Mouse (Mus musculus) limb, embryonic 12.5 days (tissue): ENCODE results near the gene Tnrc6b. TPM values are rescaled to one million over a fixed set of nuclear protein-coding genes. Genes with fewer than 3 reads are reported as not detected.
"Not testable (repeated sequence)": the region's sequence is repeated elsewhere in the genome, so short reads cannot be mapped to it uniquely, and the experiment has no call there.

Experiments
- ATAC-seq: fragments of 200-750 bp; cut with Nextera tagmentation; 2 replicates; pipeline ENCODE4 v1.8.0; 2017; ENCODE audit warnings: low read depth, moderate TSS enrichment; ENCODE audit not compliant: insufficient number of reproducible peaks, insufficient read depth, low FRiP score, low TSS enrichment
- H3K27ac ChIP-seq: fragments of 300-500 bp; sonication (generic); 2 replicates; pipeline ENCODE4 v1.5.1; 2016; ENCODE audit warnings: mild to moderate bottlenecking, moderate library complexity
- H3K27me3 ChIP-seq: fragments of 300-500 bp; sonication (generic); 2 replicates; pipeline ENCODE4 v1.6.1; 2016; ENCODE audit warnings: mild to moderate bottlenecking, moderate library complexity
- H3K36me3 ChIP-seq: fragments of 300-500 bp; sonication (generic); 2 replicates; pipeline ENCODE4 v1.6.1; 2016; ENCODE audit warnings: mild to moderate bottlenecking, moderate library complexity
- H3K4me1 ChIP-seq: fragments of 300-500 bp; sonication (generic); replicated peaks from 2 replicates; pipeline ENCODE4 v1.6.1; 2016
- H3K4me2 ChIP-seq: fragments of 300-500 bp; sonication (generic); 2 replicates; pipeline ENCODE4 v1.6.1; 2016; ENCODE audit warnings: mild to moderate bottlenecking, moderate library complexity
- H3K4me3 ChIP-seq: fragments of 300-500 bp; sonication (generic); replicated peaks from 2 replicates; pipeline ENCODE4 v1.5.1; 2016; ENCODE audit warnings: mild to moderate bottlenecking
- H3K9ac ChIP-seq: fragments of 300-500 bp; sonication (generic); replicated peaks from 2 replicates; pipeline ENCODE4 v1.6.1; 2016; ENCODE audit warnings: mild to moderate bottlenecking, moderate library complexity
- H3K9me3 ChIP-seq: fragments of 300-500 bp; sonication (generic); 2 replicates; pipeline ENCODE4 v1.6.1; 2016; ENCODE audit warnings: mild to moderate bottlenecking, moderate library complexity
- WGBS: fragments of 180-500 bp; shearing (Covaris S2); methylation state at CpG from one replicate; pipeline ENCODE4 v1.1.7; 2016; 5-methylcytosine and 5-hydroxymethylcytosine counted together
- polyA plus RNA-seq: library from polyadenylated mRNA; unstranded; fragments of >200 nt; fragmentation: Nextera tagmentation; extraction: Ambion mirVana; gene quantifications from 2 replicates; pipeline ENCODE4 v1.2.1, GENCODE M21; 2016

Gene Tnrc6b
- polyA plus RNA-seq, 1 experiment from 2014 or later: 41.0 TPM

DNA sequence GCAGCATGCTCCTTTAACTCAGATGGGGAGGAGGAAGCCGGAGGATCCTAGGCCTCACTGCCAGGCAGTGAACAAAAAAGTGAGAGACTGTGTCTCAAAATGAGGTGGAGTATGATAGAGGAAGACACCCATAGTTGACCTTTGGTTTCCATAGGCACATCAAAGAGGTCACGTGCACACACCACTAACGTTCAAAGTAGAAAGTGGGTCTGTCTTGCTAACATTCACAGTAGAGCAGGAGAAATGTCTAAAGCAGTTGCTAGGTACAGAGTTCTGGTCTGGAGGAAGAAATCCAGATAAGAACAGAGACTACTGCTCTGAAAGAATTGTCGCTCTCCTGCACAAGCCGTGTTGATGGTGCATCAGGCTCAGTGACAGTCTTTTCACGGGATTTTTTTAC lies 10.7 kb downstream of the Tnrc6b start:
- H3K9ac ChIP-seq: no peak overlapping the region
- no peak overlapping the region for H3K4me2 ChIP-seq
- H3K27ac ChIP-seq: no peak overlapping the region
- no peaks in the 10 kb centered on the region for H3K9me3 ChIP-seq
- 77% methylated on average over 6 of the region's 6 CpGs for WGBS
- 0 out of 2 replicates have a peak, but pooled peaks cover 4% of the 10 kb centered on the region for H3K4me1 ChIP-seq
- H3K36me3 ChIP-seq: no peaks in the 10 kb centered on the region
- H3K4me3 ChIP-seq: no peak overlapping the region
- no peaks in the 10 kb centered on the region for H3K27me3 ChIP-seq
- ATAC-seq: no peak

DNA sequence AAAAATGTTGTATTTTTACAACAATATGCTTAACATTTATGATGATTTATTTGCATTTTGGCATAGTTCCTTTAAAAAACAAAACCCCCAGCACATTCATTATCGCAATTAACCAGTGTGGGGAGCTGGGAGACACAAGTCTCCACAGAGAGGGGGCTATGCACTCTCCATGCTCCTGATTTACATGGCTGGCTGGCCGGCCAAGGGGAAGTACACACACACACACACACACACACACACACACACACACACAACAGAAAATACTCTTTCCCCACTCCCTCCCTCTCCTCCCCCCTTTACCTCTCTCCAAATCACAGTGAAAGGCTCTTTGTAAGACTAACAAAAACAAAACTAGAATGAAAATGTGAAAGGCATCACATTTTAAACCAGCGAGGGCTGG lies 11.3 kb downstream of the Tnrc6b start:
- H3K4me3 ChIP-seq: no peak overlapping the region
- H3K9me3 ChIP-seq: no peaks in the 10 kb centered on the region
- 74% methylated on average over 3 of the region's 3 CpGs for WGBS
- H3K9ac ChIP-seq: no peak overlapping the region
- ATAC-seq: no peak
- no peaks in the 10 kb centered on the region for H3K27me3 ChIP-seq
- no peaks in the 10 kb centered on the region for H3K36me3 ChIP-seq
- peak overlapping the region; percentile 70; the same call in 1 of the 2 replicates for H3K27ac ChIP-seq
- 0 out of 2 replicates have a peak, but pooled peaks cover 4% of the 10 kb centered on the region for H3K4me1 ChIP-seq
- no peak overlapping the region for H3K4me2 ChIP-seq

DNA sequence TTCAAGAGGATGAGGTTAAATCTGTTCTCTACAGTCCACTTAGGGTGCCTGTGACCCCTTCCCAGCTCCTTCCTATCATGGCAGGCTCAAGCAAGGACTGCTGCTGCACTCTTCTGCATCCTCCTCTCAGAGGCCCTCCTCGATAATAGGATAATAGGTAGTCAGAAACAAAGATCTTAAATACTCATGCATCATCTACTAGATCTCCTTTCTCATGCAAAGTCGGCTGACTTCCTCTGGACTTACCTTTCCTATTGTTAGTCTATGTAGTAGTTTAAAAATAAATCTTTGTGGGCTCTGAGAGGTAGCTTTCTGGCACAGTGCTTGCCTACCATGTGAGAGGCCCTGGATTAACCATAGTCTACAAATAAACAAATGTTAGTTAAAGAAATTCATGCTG lies 18.4 kb downstream of the Tnrc6b start:
- Histone ChIP-seq H3K4me1 (no peaks in the 10 kb centered on the region), H3K9me3 (no peaks in the 10 kb centered on the region), H3K36me3 (no peaks in the 10 kb centered on the region), H3K9ac (no peak overlapping the region), H3K27ac (no peak overlapping the region), H3K4me3 (no peak overlapping the region), H3K27me3 (no peaks in the 10 kb centered on the region), H3K4me2 (no peak overlapping the region)
- WGBS: 72% methylated on average over 2 of the region's 2 CpGs
- no peak for ATAC-seq

DNA sequence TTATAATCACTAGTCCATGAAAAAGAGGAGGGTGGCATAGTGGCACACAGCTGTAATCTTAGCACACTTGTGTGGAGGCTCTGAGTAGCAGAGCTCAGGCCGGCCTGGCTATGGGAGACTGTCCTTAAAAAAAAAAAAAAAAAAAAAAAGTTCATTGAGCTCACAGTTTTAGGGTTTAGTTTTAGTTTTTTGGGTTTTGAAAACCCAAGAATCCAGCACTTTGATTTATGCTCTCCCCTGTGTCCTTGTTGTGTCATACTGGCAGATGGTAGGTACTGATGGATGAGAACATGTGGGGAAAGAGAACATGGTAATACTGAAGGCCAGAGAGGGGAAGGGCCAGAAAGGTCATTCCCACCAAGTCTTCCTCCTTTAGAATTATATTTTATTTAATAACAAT lies 19.9 kb downstream of the Tnrc6b start:
- Histone ChIP-seq H3K9ac (no peak overlapping the region), H3K27me3 (no peaks in the 10 kb centered on the region), H3K27ac (no peak overlapping the region), H3K9me3 (no peaks in the 10 kb centered on the region), H3K4me1 (no peaks in the 10 kb centered on the region), H3K4me2 (no peak overlapping the region), H3K36me3 (no peaks in the 10 kb centered on the region), H3K4me3 (no peak overlapping the region)
- ATAC-seq: no peak
- WGBS: 80% methylated on average over 1 of the region's 1 CpGs

DNA sequence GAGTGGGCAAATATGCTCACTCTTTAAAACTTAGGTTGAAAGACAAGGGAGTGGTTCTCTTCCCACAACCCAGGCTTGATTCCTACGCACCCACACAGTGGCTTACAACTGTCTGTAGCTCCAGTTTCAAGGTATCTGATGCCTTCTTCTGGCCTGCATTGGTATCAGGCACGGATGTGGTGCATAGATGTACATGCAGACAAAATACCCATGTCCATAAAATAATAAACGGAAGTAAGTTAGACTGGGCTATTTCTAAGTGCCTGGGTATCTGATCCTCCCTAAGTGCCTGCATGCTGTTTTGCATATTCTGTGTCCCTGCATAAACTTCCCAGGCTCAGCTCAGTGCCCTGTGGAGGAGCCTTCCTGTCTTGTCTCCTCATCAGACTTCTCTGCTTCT lies 20.4 kb downstream of the Tnrc6b start:
- H3K27ac ChIP-seq: no peak overlapping the region
- ATAC-seq: no peak
- H3K9ac ChIP-seq: no peak overlapping the region
- H3K27me3 ChIP-seq: no peaks in the 10 kb centered on the region
- no peaks in the 10 kb centered on the region for H3K4me1 ChIP-seq
- H3K4me3 ChIP-seq: no peak overlapping the region
- no peaks in the 10 kb centered on the region for H3K9me3 ChIP-seq
- 86% methylated on average over 3 of the region's 3 CpGs for WGBS
- H3K36me3 ChIP-seq: no peaks in the 10 kb centered on the region
- H3K4me2 ChIP-seq: no peak overlapping the region

DNA sequence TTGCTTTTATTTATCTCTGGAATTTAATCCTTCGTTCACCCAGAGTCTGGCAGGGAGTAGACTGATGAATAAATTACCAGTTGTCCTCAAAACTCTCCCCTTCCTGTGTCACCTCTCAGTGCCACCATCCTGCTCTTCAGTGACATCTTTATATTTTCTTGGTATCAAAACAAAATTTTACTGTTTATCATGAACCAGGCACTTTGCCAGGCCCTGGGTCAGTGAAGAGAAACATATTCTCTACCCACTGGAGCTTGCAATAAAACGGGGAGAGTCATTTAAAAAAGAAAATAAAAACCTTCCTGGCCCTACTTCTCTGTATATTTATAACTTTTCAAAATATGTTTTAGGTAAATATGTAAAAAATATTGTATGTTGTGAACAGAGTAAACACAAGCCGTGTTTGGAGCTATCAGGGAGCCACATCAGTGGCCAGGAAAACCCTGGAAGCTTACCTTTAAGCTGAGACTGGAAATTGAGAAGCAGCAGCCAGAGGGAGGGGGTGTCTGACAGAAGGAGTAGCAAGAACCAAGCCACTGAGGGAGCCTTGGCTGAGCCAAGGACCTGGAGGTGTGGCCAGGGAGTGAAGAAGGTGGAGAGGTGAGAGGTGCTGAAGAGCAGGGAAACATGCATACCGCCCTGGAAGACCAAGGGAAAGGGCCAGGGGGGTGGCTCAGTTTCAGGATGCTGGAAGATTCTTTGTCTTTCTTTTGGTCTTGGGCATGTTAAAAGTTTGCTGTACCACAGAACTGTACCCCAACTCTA lies 21.3 kb downstream of the Tnrc6b start:
- no peak overlapping the region for H3K9ac ChIP-seq
- no peak overlapping the region for H3K27ac ChIP-seq
- no peak overlapping the region for H3K4me2 ChIP-seq
- H3K36me3 ChIP-seq: no peaks in the 10 kb centered on the region
- no peaks in the 10 kb centered on the region for H3K27me3 ChIP-seq
- no peaks in the 10 kb centered on the region for H3K4me1 ChIP-seq
- no peak overlapping the region for H3K4me3 ChIP-seq
- H3K9me3 ChIP-seq: no peaks in the 10 kb centered on the region
- no peak for ATAC-seq
- 53% methylated on average over 4 of the region's 4 CpGs for WGBS

DNA sequence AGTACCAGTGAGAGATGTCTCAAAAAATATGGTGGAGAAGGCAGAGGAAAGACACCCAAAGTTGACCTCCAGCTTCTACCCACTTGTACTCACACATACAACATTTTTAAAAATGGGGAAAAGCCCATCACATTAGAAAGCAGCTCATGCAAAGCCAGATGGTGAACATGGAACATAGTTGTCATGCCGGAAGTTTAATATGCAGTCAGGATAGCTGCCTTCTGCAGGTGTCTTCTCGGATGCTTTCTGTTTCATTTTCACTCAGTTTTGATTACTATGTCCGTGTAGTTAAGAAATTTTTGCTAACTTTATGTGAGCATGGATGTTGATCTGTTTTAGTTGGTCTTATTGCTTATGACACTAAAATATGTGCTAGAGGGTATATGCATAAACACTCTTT lies 24.2 kb downstream of the Tnrc6b start:
- Histone ChIP-seq H3K9ac (no peak overlapping the region), H3K4me3 (no peak overlapping the region), H3K36me3 (no peaks in the 10 kb centered on the region), H3K9me3 (no peaks in the 10 kb centered on the region), H3K27me3 (no peaks in the 10 kb centered on the region), H3K4me2 (no peak overlapping the region), H3K4me1 (no peaks in the 10 kb centered on the region), H3K27ac (no peak overlapping the region)
- no peak for ATAC-seq
- 88% methylated on average over 3 of the region's 3 CpGs for WGBS

DNA sequence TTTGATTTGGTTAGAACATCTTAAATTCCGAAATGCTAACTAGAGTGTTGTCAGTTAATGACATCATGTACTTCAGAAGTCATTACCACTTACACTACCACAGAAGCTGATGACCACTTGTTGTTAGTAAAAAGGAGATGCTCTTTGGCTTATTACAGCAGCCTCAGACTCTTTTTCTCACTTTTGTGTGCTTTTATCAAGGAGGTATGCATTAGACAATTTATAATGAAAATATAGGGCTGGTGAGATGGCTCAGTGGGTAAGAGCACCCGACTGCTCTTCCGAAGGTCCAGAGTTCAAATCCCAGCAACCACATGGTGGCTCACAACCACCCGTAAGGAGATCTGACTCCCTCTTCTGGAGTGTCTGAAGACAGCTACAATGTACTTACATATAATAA lies 24.6 kb downstream of the Tnrc6b start:
- not testable (repeated sequence) for H3K4me3 ChIP-seq, H3K4me2 ChIP-seq, H3K36me3 ChIP-seq, H3K4me1 ChIP-seq, H3K9me3 ChIP-seq, H3K27me3 ChIP-seq, H3K27ac ChIP-seq, ATAC-seq, H3K9ac ChIP-seq
- 89% methylated on average over 4 of the region's 4 CpGs for WGBS

DNA sequence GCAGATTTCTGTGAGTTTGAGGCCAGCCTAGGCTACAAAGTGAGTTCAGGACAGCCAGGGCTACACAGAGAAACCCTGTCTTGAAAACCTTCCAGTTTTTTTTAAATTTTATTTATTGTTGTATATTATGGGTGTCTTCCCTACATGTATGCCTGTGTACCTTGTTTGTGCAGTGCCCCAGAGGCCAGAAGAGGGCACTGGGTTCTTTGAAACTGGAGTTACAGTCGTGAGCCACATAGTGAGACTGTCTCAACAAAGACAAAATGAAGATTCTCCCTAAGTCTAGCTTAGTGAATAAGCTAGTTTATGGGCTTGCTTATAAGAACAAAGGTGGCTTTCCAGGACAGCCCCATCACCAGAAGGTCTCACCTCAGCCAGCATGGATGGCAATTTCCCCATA lies 25.4 kb downstream of the Tnrc6b start:
- WGBS: 36% methylated on average over 1 of the region's 1 CpGs
- ATAC-seq: no peak

DNA sequence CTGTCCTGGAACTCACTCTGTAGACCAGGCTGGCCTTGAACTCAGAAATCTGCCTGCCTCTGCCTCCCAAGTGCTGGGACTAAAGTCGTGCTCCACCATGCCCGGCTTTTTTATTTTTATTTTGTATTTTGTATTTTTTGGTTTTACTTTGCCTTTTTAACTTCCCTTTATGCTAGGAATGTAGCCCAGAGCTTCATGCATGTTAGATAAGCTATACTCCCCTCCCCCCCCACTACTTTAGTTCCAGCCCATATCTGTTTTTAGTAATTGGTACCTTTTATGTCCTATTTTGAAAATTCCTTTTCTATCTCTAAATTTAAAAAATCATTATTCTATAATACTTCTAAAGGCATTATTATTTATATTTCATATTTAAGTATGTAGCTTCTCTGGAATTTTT lies 27.1 kb downstream of the Tnrc6b start:
- H3K27ac ChIP-seq: no peak overlapping the region
- H3K4me1 ChIP-seq: no peaks in the 10 kb centered on the region
- no peak overlapping the region for H3K9ac ChIP-seq
- ATAC-seq: no peak
- H3K9me3 ChIP-seq: no peaks in the 10 kb centered on the region
- H3K27me3 ChIP-seq: no peaks in the 10 kb centered on the region
- 96% methylated on average over 2 of the region's 2 CpGs for WGBS
- H3K4me3 ChIP-seq: no peak overlapping the region
- H3K4me2 ChIP-seq: no peak overlapping the region
- no peaks in the 10 kb centered on the region for H3K36me3 ChIP-seq

More for the DNA sequence above, 25.4 kb downstream of the Tnrc6b start:
- Histone ChIP-seq H3K27me3 (no peaks in the 10 kb centered on the region), H3K36me3 (no peaks in the 10 kb centered on the region), H3K4me1 (no peaks in the 10 kb centered on the region), H3K4me3 (no peak overlapping the region), H3K4me2 (no peak overlapping the region), H3K27ac (no peak overlapping the region), H3K9me3 (no peaks in the 10 kb centered on the region), H3K9ac (no peak overlapping the region)

DNA sequence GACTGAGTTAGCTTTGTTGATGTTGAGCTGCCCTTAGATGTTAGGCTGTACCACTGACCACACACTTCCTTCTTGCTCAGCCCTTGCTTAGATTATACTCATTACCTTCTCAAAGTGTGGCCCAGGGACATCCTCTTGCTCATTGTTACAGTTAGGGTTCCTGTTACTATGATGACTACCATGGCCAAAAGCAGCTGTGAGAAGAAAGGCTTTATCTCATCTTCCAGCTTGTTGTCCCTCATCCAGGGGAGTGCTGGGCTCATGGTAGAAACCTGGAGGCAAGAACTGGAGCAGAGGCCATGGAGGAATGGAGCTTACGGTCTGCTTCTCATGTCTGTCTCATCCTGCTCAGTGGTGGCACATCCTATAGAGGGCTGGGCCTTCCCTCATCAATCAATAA lies 28.9 kb downstream of the Tnrc6b start:
- Histone ChIP-seq H3K27me3 (no peaks in the 10 kb centered on the region), H3K4me2 (no peak overlapping the region), H3K36me3 (no peaks in the 10 kb centered on the region), H3K4me1 (no peaks in the 10 kb centered on the region), H3K27ac (no peak overlapping the region), H3K9ac (no peak overlapping the region), H3K9me3 (no peaks in the 10 kb centered on the region), H3K4me3 (no peak overlapping the region)
- 84% methylated on average over 1 of the region's 1 CpGs for WGBS
- ATAC-seq: no peak

DNA sequence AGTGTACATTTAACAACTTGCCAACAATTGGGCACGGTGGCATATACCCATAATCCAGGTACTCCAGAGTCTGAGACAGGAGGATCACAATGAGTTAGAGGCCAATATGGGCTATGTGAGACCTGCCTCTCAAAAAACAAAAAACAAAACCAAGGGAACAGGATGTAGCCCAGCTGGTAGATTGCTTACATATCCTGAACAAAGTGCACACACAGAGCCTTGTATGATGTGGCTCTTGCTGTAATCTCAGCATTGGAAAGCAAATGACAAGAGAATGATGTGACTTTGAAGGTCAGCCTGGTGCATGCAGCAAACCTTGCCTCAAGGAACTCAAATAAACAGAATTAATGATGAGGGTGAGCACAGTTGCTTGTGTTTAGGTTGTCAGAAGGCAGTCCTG lies 30.7 kb downstream of the Tnrc6b start:
- Histone ChIP-seq H3K4me2 (no peak overlapping the region), H3K9ac (no peak overlapping the region), H3K36me3 (no peaks in the 10 kb centered on the region), H3K4me3 (no peak overlapping the region), H3K27me3 (no peaks in the 10 kb centered on the region), H3K27ac (no peak overlapping the region), H3K9me3 (no peaks in the 10 kb centered on the region), H3K4me1 (no peaks in the 10 kb centered on the region)
- ATAC-seq: no peak
- WGBS: 86% methylated on average over 1 of the region's 1 CpGs
